Mouse (Mus musculus) liver, adult 2 months (tissue): ENCODE results near the gene Ptpn14. TPM values are rescaled to one million over a fixed set of nuclear protein-coding genes. Genes with fewer than 3 reads are reported as not detected.

Experiments used
- DNase-seq: peaks from one replicate; pipeline ENCODE4 v3.0.0-alpha.2; 2011; ENCODE audit warnings: low read depth, low spot score; ENCODE audit errors: extremely low read depth
- H3K27ac ChIP-seq: fragments of 200-500 bp; replicated peaks from 2 replicates; pipeline ENCODE4 v1.5.1; 2012; ENCODE audit warnings: low read depth, mild to moderate bottlenecking, control low read depth, inconsistent platforms, low read length; ENCODE audit not compliant: insufficient read depth
- H3K27me3 ChIP-seq: fragments of 200-500 bp; 2 replicates; pipeline ENCODE4 v1.6.1; 2012; ENCODE audit warnings: mild to moderate bottlenecking, moderate library complexity, low read length, inconsistent platforms; ENCODE audit not compliant: control insufficient read depth, insufficient read depth
- H3K36me3 ChIP-seq: fragments of 200-500 bp; 2 replicates; pipeline ENCODE4 v1.6.1; 2012; ENCODE audit warnings: low read length, inconsistent platforms; ENCODE audit not compliant: control insufficient read depth, insufficient read depth
- H3K4me1 ChIP-seq: fragments of 200-500 bp; 2 replicates; pipeline ENCODE4 v1.6.1; 2011; ENCODE audit warnings: low read length; ENCODE audit not compliant: control insufficient read depth, insufficient read depth
- H3K4me3 ChIP-seq: fragments of 200-500 bp; 2 replicates; pipeline ENCODE4 v1.5.1; 2011; ENCODE audit warnings: low read depth, mild to moderate bottlenecking, control low read depth, low read length, moderate library complexity; ENCODE audit not compliant: insufficient read depth
- H3K79me2 ChIP-seq: fragments of 200-500 bp; 2 replicates; pipeline ENCODE4 v1.6.1; 2012; ENCODE audit warnings: inconsistent platforms, mild to moderate bottlenecking, low read length, moderate library complexity; ENCODE audit not compliant: control insufficient read depth, insufficient read depth
- H3K9ac ChIP-seq: fragments of 200-500 bp; 2 replicates; pipeline ENCODE4 v1.6.1; 2012; ENCODE audit warnings: low read depth, mild to moderate bottlenecking, control low read depth, inconsistent platforms, low read length
- CTCF ChIP-seq: fragments of 200-500 bp; IDR thresholded peaks from 2 replicates; pipeline ENCODE4 v1.5.1; 2011; ENCODE audit warnings: low read depth, low read length, control low read depth
- POLR2A ChIP-seq: fragments of 200-500 bp; IDR thresholded peaks from 2 replicates; pipeline ENCODE4 v1.6.1; 2011; ENCODE audit warnings: low read length, control low read depth; ENCODE audit not compliant: insufficient read depth; ENCODE audit errors: extremely low read depth
- WGBS: fragments of 180-500 bp; shearing (Covaris S2); methylation state at CpG from one replicate; pipeline ENCODE4 v1.1.7; 2018; 5-methylcytosine and 5-hydroxymethylcytosine counted together
- polyA plus RNA-seq: library from polyadenylated mRNA; depleted of rRNA; stranded (reverse); fragments of >200 nt; gene quantifications from 2 replicates; pipeline ENCODE4 v1.2.3, GENCODE M21; 2012; rRNA removed
- total RNA-seq: library from RNA; depleted of rRNA; stranded (reverse); fragments of >200 nt; gene quantifications from 2 replicates; pipeline ENCODE4 v1.2.3, GENCODE M21; 2014; rRNA removed

Ptpn14 gene
- total RNA-seq (0.74 and 1.1 TPM in 2 replicates), polyA plus RNA-seq (0.39 and 0.55 TPM in 2 replicates)

- WGBS, result under 1% methylated on average over 88 of the region's 98 CpGs
- no peaks in the 10 kb centered on the region for H3K4me1 ChIP-seq
- TF ChIP-seq CTCF, result no peak
- 0 out of 2 replicates have a peak, but pooled peaks have one; percentile 14 for TF ChIP-seq POLR2A
- no peak for DNase-seq
- peaks cover 3% of the 10 kb centered on the region; the same call in 1 of the 2 replicates for H3K27me3 ChIP-seq
- peak within 1 kb of the TSS; percentile 82 for H3K27ac ChIP-seq
- H3K4me3 ChIP-seq, result peak within 1 kb of the TSS; percentile 93
- H3K36me3 ChIP-seq, result no peaks in the 10 kb centered on the region
- H3K9ac ChIP-seq, result peak within 1 kb of the TSS; percentile 87
- no peaks in the 10 kb centered on the region for H3K79me2 ChIP-seq
Observed at GRCm38 (mm10) chr1:189727884-189728783, at the start of gene Ptpn14. TSS of gene Ptpn14 (plus strand) at chr1:189728268.

- no peaks in the 10 kb centered on the region for H3K36me3 ChIP-seq
- 90% methylated on average over 3 of the region's 3 CpGs for WGBS
- H3K27ac ChIP-seq, result no peak overlapping the region
- TF ChIP-seq POLR2A (no peak), CTCF (no peak)
- no peaks in the 10 kb centered on the region for H3K27me3 ChIP-seq
- H3K79me2 ChIP-seq, result no peaks in the 10 kb centered on the region
- DNase-seq, result no peak
- no peak overlapping the region for H3K9ac ChIP-seq
- H3K4me3 ChIP-seq, result no peak overlapping the region
- no peaks in the 10 kb centered on the region for H3K4me1 ChIP-seq
Observed at GRCm38 (mm10) chr1:189679555-189679954, 48.5 kb upstream of the Ptpn14 start.

GRCm38 (mm10) chr1:189684786-189685415 is 43.2 kb upstream of the Ptpn14 start:
- Histone ChIP-seq H3K4me3 (no peak overlapping the region), H3K36me3 (no peaks in the 10 kb centered on the region), H3K27ac (no peak overlapping the region), H3K27me3 (no peaks in the 10 kb centered on the region), H3K4me1 (no peaks in the 10 kb centered on the region), H3K9ac (no peak overlapping the region), H3K79me2 (no peaks in the 10 kb centered on the region)
- TF ChIP-seq CTCF (no peak), POLR2A (no peak)
- 96% methylated on average over 9 of the region's 9 CpGs for WGBS
- no peak for DNase-seq

- Histone ChIP-seq H3K4me3 (no peak overlapping the region), H3K9ac (no peak overlapping the region), H3K27me3 (no peaks in the 10 kb centered on the region), H3K27ac (no peak overlapping the region), H3K4me1 (no peaks in the 10 kb centered on the region), H3K36me3 (no peaks in the 10 kb centered on the region), H3K79me2 (no peaks in the 10 kb centered on the region)
- DNase-seq, result no peak
- TF ChIP-seq POLR2A (no peak), CTCF (no peak)
- 63% methylated on average over 6 of the region's 6 CpGs for WGBS
Observed at GRCm38 (mm10) chr1:189686025-189686424, 42.0 kb upstream of the Ptpn14 start.

GRCm38 (mm10) chr1:189687654-189688387 is 40.2 kb upstream of the Ptpn14 start, which contains the start of gene Cenpf:
TSS of gene Cenpf (minus strand) at chr1:189688086.
- H3K4me3 ChIP-seq, result peak within 1 kb of the TSS; percentile 64
- WGBS, result 2% methylated on average over 54 of the region's 55 CpGs
- H3K9ac ChIP-seq, result no peak within 1 kb of the TSS
- H3K27me3 ChIP-seq, result no peaks in the 10 kb centered on the region
- no peaks in the 10 kb centered on the region for H3K4me1 ChIP-seq
- TF ChIP-seq POLR2A, result no peak
- TF ChIP-seq CTCF, result no peak
- no peaks in the 10 kb centered on the region for H3K79me2 ChIP-seq
- no peak within 1 kb of the TSS for H3K27ac ChIP-seq
- DNase-seq, result peak; percentile 87
- H3K36me3 ChIP-seq, result no peaks in the 10 kb centered on the region
